Mouse (Mus musculus): Measurements from ENCODE around the gene Lrrc61.

GRCm38 (mm10) chr6:48529871-48530440, 24.6 kb upstream of the Lrrc61 start:
- TF ChIP-seq CTCF (IDR thresholded peaks at IDR 0.05; ENCODE audit: low read depth) (no peak), EP300 (IDR thresholded peaks at IDR 0.05; ENCODE audit: low read depth) (no peak)

All from heart, postnatal 0 days (tissue).